Mouse (Mus musculus) myocyte (in vitro differentiated cells): ENCODE measurements at regions not wholly inside any gene's neighbourhood (a gene's known extent, or its start where the extent isn't known, plus 50 kb on each side); places are given as distances from the start of the nearest gene placed in this dataset.

ENCODE experiments used
- H3K27me3 ChIP-seq: one replicate; pipeline ENCODE4 v1.6.1; 2011; ENCODE audit not compliant: control insufficient read depth, insufficient read depth, insufficient read length
- H3K36me3 ChIP-seq: one replicate; pipeline ENCODE4 v1.6.1; 2011; ENCODE audit not compliant: control insufficient read depth, insufficient read depth
- H3K4me2 ChIP-seq: one replicate; pipeline ENCODE4 v1.6.1; 2011; ENCODE audit warnings: low read depth, control low read depth
- H3K4me3 ChIP-seq: one replicate; pipeline ENCODE4 v1.5.1; 2011; ENCODE audit warnings: mild to moderate bottlenecking, control low read depth, moderate library complexity
- H3K79me2 ChIP-seq: one replicate; pipeline ENCODE4 v1.6.1; 2011; ENCODE audit not compliant: control insufficient read depth, insufficient read depth
- H3ac ChIP-seq: one replicate; pipeline ENCODE4 v1.6.1; 2011; ENCODE audit not compliant: control insufficient read depth, insufficient read length
- CEBPB ChIP-seq: IDR thresholded peaks from 2 replicates; pipeline ENCODE4 v1.6.1; 2011; ENCODE audit warnings: mild to moderate bottlenecking, moderate library complexity; ENCODE audit not compliant: poor library complexity, insufficient read depth, severe bottlenecking
- E2F4 ChIP-seq: IDR thresholded peaks from one replicate; pipeline ENCODE4 v1.6.1; 2011; ENCODE audit warnings: mild to moderate bottlenecking, control low read depth, moderate library complexity; ENCODE audit not compliant: insufficient read depth
- MAX ChIP-seq: IDR thresholded peaks from one replicate; pipeline ENCODE4 v1.6.1; 2011; ENCODE audit warnings: low read depth, mild to moderate bottlenecking, control low read depth
- MYOD1 ChIP-seq, 3 experiments: IDR thresholded peaks; one replicate each; pipeline ENCODE4 v1.6.1; 2011; ENCODE audit warnings: control low read depth in 2 of 3, low read depth in 2 of 3, mild to moderate bottlenecking in 2 of 3, moderate library complexity in 1 of 3; ENCODE audit not compliant: insufficient read length in 2 of 3, control insufficient read depth in 1 of 3
- MYOG ChIP-seq, 3 experiments: IDR thresholded peaks; one replicate each; pipeline ENCODE4 v1.6.1; 2011; ENCODE audit warnings: control low read depth in 2 of 3, low read depth in 2 of 3, mild to moderate bottlenecking in 2 of 3; ENCODE audit not compliant: insufficient read length in 2 of 3, control insufficient read depth in 1 of 3, insufficient read depth in 1 of 3
- POLR2A ChIP-seq: IDR thresholded peaks from one replicate; pipeline ENCODE4 v1.6.1; 2011; ENCODE audit warnings: low read depth, mild to moderate bottlenecking, control low read depth, moderate library complexity; ENCODE audit not compliant: insufficient read length
- POLR2AphosphoS2 ChIP-seq: IDR thresholded peaks from one replicate; pipeline ENCODE4 v1.6.1; 2011; ENCODE audit warnings: low read depth, control low read depth; ENCODE audit not compliant: insufficient read length
- REST ChIP-seq: IDR thresholded peaks from one replicate; pipeline ENCODE4 v1.6.1; 2011; ENCODE audit warnings: mild to moderate bottlenecking, control low read depth, moderate library complexity; ENCODE audit not compliant: insufficient read depth, insufficient read length
- SRF ChIP-seq: IDR thresholded peaks from one replicate; pipeline ENCODE4 v1.6.1; 2011; ENCODE audit warnings: low read depth; ENCODE audit not compliant: control insufficient read depth, insufficient read length
- TCF12 ChIP-seq: IDR thresholded peaks from one replicate; pipeline ENCODE4 v1.6.1; 2011; ENCODE audit warnings: mild to moderate bottlenecking, control low read depth; ENCODE audit not compliant: poor library complexity, insufficient read depth, severe bottlenecking
- TCF3 ChIP-seq: IDR thresholded peaks from one replicate; pipeline ENCODE4 v1.6.1; 2011; ENCODE audit warnings: low read depth, control low read depth; ENCODE audit not compliant: insufficient read length
- USF1 ChIP-seq: IDR thresholded peaks from one replicate; pipeline ENCODE4 v1.6.1; 2011; ENCODE audit warnings: low read depth, mild to moderate bottlenecking, control low read depth, moderate library complexity

- peak overlapping the region; percentile 36 for H3K4me2 ChIP-seq
- H3K27me3 ChIP-seq = no peaks in the 10 kb centered on the region
- H3K79me2 ChIP-seq = no peaks in the 10 kb centered on the region
- H3K36me3 ChIP-seq = no peaks in the 10 kb centered on the region
- no peak overlapping the region for H3ac ChIP-seq
- no peak overlapping the region for H3K4me3 ChIP-seq
- no peak for TF ChIP-seq MYOG (IDR thresholded peaks at IDR 0.05; ENCODE audit: control insufficient read depth in 1 of 3, insufficient read depth in 1 of 3, insufficient read length in 2 of 3, low read depth in 2 of 3)
- TF ChIP-seq REST = no peak
- TF ChIP-seq SRF = no peak
- TF ChIP-seq TCF3 = no peak
- no peak for TF ChIP-seq E2F4
- no peak for TF ChIP-seq MYOD1 (IDR thresholded peaks at IDR 0.05; ENCODE audit: control insufficient read depth in 1 of 3, insufficient read length in 2 of 3, low read depth in 2 of 3)
- no peak for TF ChIP-seq USF1
- TF ChIP-seq CEBPB = no peak
- TF ChIP-seq POLR2A = no peak
- no peak for TF ChIP-seq MAX
- no peak for TF ChIP-seq POLR2AphosphoS2
- no peak for TF ChIP-seq TCF12
These were observed 257.0 kb downstream of the Gm49356 start for GRCm38 (mm10) chr15:59146111-59146510.

- Histone ChIP-seq H3K27me3 (no peaks in the 10 kb centered on the region), H3K4me2 (no peak overlapping the region), H3ac (no peak overlapping the region), H3K79me2 (no peaks in the 10 kb centered on the region), H3K4me3 (no peak overlapping the region), H3K36me3 (no peaks in the 10 kb centered on the region)
- TF ChIP-seq CEBPB (no peak), E2F4 (no peak), MYOG (IDR thresholded peaks at IDR 0.05; ENCODE audit: control insufficient read depth in 1 of 3, insufficient read depth in 1 of 3, insufficient read length in 2 of 3, low read depth in 2 of 3) (no peak), REST (no peak), TCF12 (no peak), MAX (no peak), USF1 (no peak), POLR2AphosphoS2 (no peak), MYOD1 (IDR thresholded peaks at IDR 0.05; ENCODE audit: control insufficient read depth in 1 of 3, insufficient read length in 2 of 3, low read depth in 2 of 3) (no peak), TCF3 (no peak), SRF (no peak), POLR2A (no peak)
These were observed 257.5 kb downstream of the Gm49356 start for GRCm38 (mm10) chr15:59146586-59147085.

- TF ChIP-seq REST (no peak), MAX (no peak), POLR2AphosphoS2 (no peak), CEBPB (no peak), E2F4 (no peak), POLR2A (no peak), SRF (no peak), MYOD1 (IDR thresholded peaks at IDR 0.05; ENCODE audit: control insufficient read depth in 1 of 3, insufficient read length in 2 of 3, low read depth in 2 of 3) (no peak), USF1 (no peak), TCF12 (no peak), MYOG (IDR thresholded peaks at IDR 0.05; ENCODE audit: control insufficient read depth in 1 of 3, insufficient read depth in 1 of 3, insufficient read length in 2 of 3, low read depth in 2 of 3) (no peak), TCF3 (no peak)
- no peak overlapping the region for H3K4me3 ChIP-seq
- H3K79me2 ChIP-seq = no peaks in the 10 kb centered on the region
- no peaks in the 10 kb centered on the region for H3K27me3 ChIP-seq
- H3ac ChIP-seq = no peak overlapping the region
- no peaks in the 10 kb centered on the region for H3K36me3 ChIP-seq
- H3K4me2 ChIP-seq = no peak overlapping the region
These were observed 259.4 kb downstream of the Gm49356 start for GRCm38 (mm10) chr15:59148531-59148930.

- peak overlapping the region; percentile 46 for H3K4me2 ChIP-seq
- no peaks in the 10 kb centered on the region for H3K27me3 ChIP-seq
- H3K79me2 ChIP-seq = no peaks in the 10 kb centered on the region
- H3K36me3 ChIP-seq = no peaks in the 10 kb centered on the region
- H3ac ChIP-seq = no peak overlapping the region
- TF ChIP-seq TCF12 (no peak), MYOD1 (IDR thresholded peaks at IDR 0.05; ENCODE audit: control insufficient read depth in 1 of 3, insufficient read length in 2 of 3, low read depth in 2 of 3) (no peak)
- no peak overlapping the region for H3K4me3 ChIP-seq
These were observed 262.4 kb downstream of the Gm49356 start for GRCm38 (mm10) chr15:59151506-59151905.

- TF ChIP-seq TCF3 (no peak), POLR2AphosphoS2 (no peak), MAX (no peak), MYOD1 (IDR thresholded peaks at IDR 0.05; ENCODE audit: control insufficient read depth in 1 of 3, insufficient read length in 2 of 3, low read depth in 2 of 3) (no peak), POLR2A (no peak), TCF12 (no peak), E2F4 (no peak)
- Histone ChIP-seq H3K4me2 (no peak overlapping the region), H3K36me3 (no peaks in the 10 kb centered on the region), H3K27me3 (no peaks in the 10 kb centered on the region), H3K79me2 (no peaks in the 10 kb centered on the region), H3K4me3 (no peak overlapping the region), H3ac (no peak overlapping the region)
These were observed 263.8 kb downstream of the Gm49356 start for GRCm38 (mm10) chr15:59152786-59153388.
